Mouse (Mus musculus): ENCODE data around the gene Ngb. TPM values are rescaled to one million over a fixed set of nuclear protein-coding genes. Genes with fewer than 3 reads are reported as not detected.
A peak's percentile ranks its signal among the peaks of the same experiment; 100 is the strongest.

The Ngb gene
- polyA plus RNA-seq, 1 experiment from 2014 or later = not detected

GRCm38 (mm10) chr12:87107357-87107977 is 5.1 kb upstream of the Ngb start:
- Histone ChIP-seq H3K9ac (ENCODE audit: low read depth, low read length) (no peak overlapping the region), H3K36me3 (ENCODE audit: control insufficient read depth, insufficient read depth) (no peaks in the 10 kb centered on the region), H3K9me3 (replicated peaks; ENCODE audit: control insufficient read depth, low read length) (no peaks in the 10 kb centered on the region), H3K4me1 (ENCODE audit: control insufficient read depth, low read depth, low read length) (no peaks in the 10 kb centered on the region), H3K27me3 (ENCODE audit: control insufficient read depth, insufficient read depth, low read depth, low read length) (peaks cover 1% of the 10 kb centered on the region), H3K4me3 (ENCODE audit: low read depth, low read length) (no peak overlapping the region), H3K4me2 (ENCODE audit: low read depth, low read length) (no peak overlapping the region), H3K27ac (ENCODE audit: low read length) (no peak overlapping the region)
- ATAC-seq (ENCODE audit: low read depth) = no peak
- WGBS (ENCODE audit: insufficient replicate concordance) = 38% methylated on average over 3 of the region's 3 CpGs

DNA sequence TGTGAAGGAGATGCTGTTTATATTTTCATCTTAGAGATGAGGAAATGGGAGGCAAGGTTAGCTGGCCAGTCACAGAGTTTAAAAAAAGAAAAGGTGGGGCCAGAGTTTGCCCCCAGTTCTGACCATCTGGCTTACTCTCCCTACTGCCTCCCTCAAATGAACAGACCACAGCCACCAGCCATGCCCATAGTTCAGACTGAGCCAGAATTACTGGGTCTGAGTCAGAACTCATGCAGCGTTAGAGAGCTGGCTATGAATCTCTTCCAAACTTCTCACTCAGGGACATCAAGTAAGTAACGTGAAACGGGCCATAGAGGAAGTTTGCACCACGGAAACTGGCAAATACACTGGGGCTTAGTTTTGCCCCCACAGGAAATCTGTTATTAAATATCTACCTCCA is 2.5 kb upstream of the Ngb start:
- Histone ChIP-seq H3K4me2 (ENCODE audit: low read depth, low read length) (no peak overlapping the region), H3K27ac (ENCODE audit: low read length) (no peak overlapping the region), H3K9me3 (replicated peaks; ENCODE audit: control insufficient read depth, low read length) (no peaks in the 10 kb centered on the region), H3K4me1 (ENCODE audit: control insufficient read depth, low read depth, low read length) (no peaks in the 10 kb centered on the region), H3K9ac (ENCODE audit: low read depth, low read length) (no peak overlapping the region), H3K36me3 (ENCODE audit: control insufficient read depth, insufficient read depth) (no peaks in the 10 kb centered on the region), H3K4me3 (ENCODE audit: low read depth, low read length) (no peak overlapping the region), H3K27me3 (ENCODE audit: control insufficient read depth, insufficient read depth, low read depth, low read length) (peaks cover 14% of the 10 kb centered on the region)
- 39% methylated on average over 4 of the region's 4 CpGs for WGBS (ENCODE audit: insufficient replicate concordance)
- no peak for ATAC-seq (ENCODE audit: low read depth)

DNA sequence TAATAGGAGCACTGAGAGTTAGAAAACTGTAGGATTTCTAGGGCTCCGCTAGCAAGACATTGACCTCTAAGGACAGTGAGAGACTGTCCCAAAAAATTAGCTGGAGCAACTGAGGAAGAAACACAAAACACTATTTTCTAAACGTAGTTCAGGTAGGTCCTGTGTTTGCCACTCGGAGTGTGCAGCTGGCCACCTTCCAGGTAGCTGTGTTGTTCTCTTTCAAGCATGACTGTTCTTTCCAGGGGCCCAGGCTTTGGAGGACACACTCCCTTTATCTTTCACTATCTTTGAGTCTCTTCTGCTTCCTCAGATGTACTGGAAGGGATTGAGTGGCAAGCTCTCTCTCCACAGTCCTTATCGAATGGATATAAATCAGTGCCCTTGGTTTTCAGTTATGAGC is 1.1 kb upstream of the Ngb start:
- Histone ChIP-seq H3K4me3 (ENCODE audit: low read depth, low read length) (no peak overlapping the region), H3K4me1 (ENCODE audit: control insufficient read depth, low read depth, low read length) (no peaks in the 10 kb centered on the region), H3K9ac (ENCODE audit: low read depth, low read length) (no peak overlapping the region), H3K27me3 (ENCODE audit: control insufficient read depth, insufficient read depth, low read depth, low read length) (peaks cover 14% of the 10 kb centered on the region), H3K4me2 (ENCODE audit: low read depth, low read length) (no peak overlapping the region), H3K9me3 (replicated peaks; ENCODE audit: control insufficient read depth, low read length) (no peaks in the 10 kb centered on the region), H3K36me3 (ENCODE audit: control insufficient read depth, insufficient read depth) (no peaks in the 10 kb centered on the region), H3K27ac (ENCODE audit: low read length) (no peak overlapping the region)
- no peak for ATAC-seq (ENCODE audit: low read depth)
- WGBS (ENCODE audit: insufficient replicate concordance) = 72% methylated on average over 4 of the region's 4 CpGs

DNA sequence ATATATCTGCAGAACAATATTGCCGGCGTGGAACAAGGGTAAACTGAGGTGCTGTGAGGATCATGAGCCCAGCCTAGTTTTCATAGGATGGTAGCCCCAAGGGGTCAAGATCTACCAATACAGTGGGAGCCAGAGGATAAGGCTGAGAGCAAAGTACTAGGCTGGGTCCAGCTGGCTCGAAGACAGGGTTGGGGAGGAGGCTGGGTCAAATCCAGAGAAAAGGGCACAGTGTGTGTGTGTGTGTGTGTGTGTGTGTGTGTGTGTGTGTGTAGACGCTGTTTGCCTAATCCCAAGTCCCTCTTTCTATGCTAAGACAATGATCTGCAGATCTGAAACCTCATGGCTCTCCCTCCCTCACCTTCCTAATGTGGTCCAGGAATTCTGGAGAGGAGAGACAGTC is 2.0 kb downstream of the Ngb start:
- H3K9ac ChIP-seq (ENCODE audit: low read depth, low read length) = no peak overlapping the region
- no peaks in the 10 kb centered on the region for H3K9me3 ChIP-seq (replicated peaks; ENCODE audit: control insufficient read depth, low read length)
- no peaks in the 10 kb centered on the region for H3K36me3 ChIP-seq (ENCODE audit: control insufficient read depth, insufficient read depth)
- H3K4me3 ChIP-seq (ENCODE audit: low read depth, low read length) = no peak overlapping the region
- no peak for ATAC-seq (ENCODE audit: low read depth)
- no peak overlapping the region for H3K4me2 ChIP-seq (ENCODE audit: low read depth, low read length)
- WGBS (ENCODE audit: insufficient replicate concordance) = 56% methylated on average over 4 of the region's 4 CpGs
- H3K4me1 ChIP-seq (ENCODE audit: control insufficient read depth, low read depth, low read length) = no peaks in the 10 kb centered on the region
- H3K27me3 ChIP-seq (ENCODE audit: control insufficient read depth, insufficient read depth, low read depth, low read length) = peaks cover 14% of the 10 kb centered on the region
- no peak overlapping the region for H3K27ac ChIP-seq (ENCODE audit: low read length)

DNA sequence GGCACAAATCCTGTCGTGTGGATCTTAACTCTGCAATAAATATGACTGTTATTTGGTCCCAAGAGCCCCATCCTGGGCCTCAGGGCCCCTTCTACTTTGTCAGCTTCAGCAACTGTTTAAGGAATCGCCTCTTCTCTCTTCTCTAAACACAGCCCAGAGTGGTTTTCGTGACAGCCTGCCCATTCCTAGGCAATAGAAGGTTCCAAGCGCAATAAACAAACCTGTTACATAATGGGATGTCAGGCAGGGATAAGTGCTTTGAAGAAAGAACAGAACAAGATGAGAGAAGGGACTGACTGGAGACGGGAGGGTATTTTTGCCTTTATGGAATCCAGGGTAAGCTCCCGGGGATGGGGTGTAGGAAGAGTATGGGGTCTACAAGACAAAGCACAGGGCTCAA is 8.7 kb downstream of the Ngb start:
- no peaks in the 10 kb centered on the region for H3K4me1 ChIP-seq (ENCODE audit: control insufficient read depth, low read depth, low read length)
- ATAC-seq (ENCODE audit: low read depth) = no peak
- H3K27ac ChIP-seq (ENCODE audit: low read length) = no peak overlapping the region
- no peaks in the 10 kb centered on the region for H3K9me3 ChIP-seq (replicated peaks; ENCODE audit: control insufficient read depth, low read length)
- no peaks in the 10 kb centered on the region for H3K36me3 ChIP-seq (ENCODE audit: control insufficient read depth, insufficient read depth)
- H3K9ac ChIP-seq (ENCODE audit: low read depth, low read length) = no peak overlapping the region
- no peaks in the 10 kb centered on the region for H3K27me3 ChIP-seq (ENCODE audit: control insufficient read depth, insufficient read depth, low read depth, low read length)
- no peak overlapping the region for H3K4me3 ChIP-seq (ENCODE audit: low read depth, low read length)
- H3K4me2 ChIP-seq (ENCODE audit: low read depth, low read length) = no peak overlapping the region
- WGBS (ENCODE audit: insufficient replicate concordance) = 48% methylated on average over 6 of the region's 6 CpGs

- no peak for ATAC-seq (ENCODE audit: low read depth)
- H3K36me3 ChIP-seq (ENCODE audit: control insufficient read depth, insufficient read depth) = no peaks in the 10 kb centered on the region
- H3K9ac ChIP-seq (ENCODE audit: low read depth, low read length) = no peak overlapping the region
- H3K4me3 ChIP-seq (ENCODE audit: low read depth, low read length) = no peak overlapping the region
- H3K9me3 ChIP-seq (replicated peaks; ENCODE audit: control insufficient read depth, low read length) = no peaks in the 10 kb centered on the region
- H3K4me2 ChIP-seq (ENCODE audit: low read depth, low read length) = no peak overlapping the region
- no peaks in the 10 kb centered on the region for H3K4me1 ChIP-seq (ENCODE audit: control insufficient read depth, low read depth, low read length)
- no peaks in the 10 kb centered on the region for H3K27me3 ChIP-seq (ENCODE audit: control insufficient read depth, insufficient read depth, low read depth, low read length)
- WGBS (ENCODE audit: insufficient replicate concordance) = 60% methylated on average over 4 of the region's 4 CpGs
- no peak overlapping the region for H3K27ac ChIP-seq (ENCODE audit: low read length)
Measured at GRCm38 (mm10) chr12:87093249-87093648, 9.1 kb downstream of the Ngb start.

DNA sequence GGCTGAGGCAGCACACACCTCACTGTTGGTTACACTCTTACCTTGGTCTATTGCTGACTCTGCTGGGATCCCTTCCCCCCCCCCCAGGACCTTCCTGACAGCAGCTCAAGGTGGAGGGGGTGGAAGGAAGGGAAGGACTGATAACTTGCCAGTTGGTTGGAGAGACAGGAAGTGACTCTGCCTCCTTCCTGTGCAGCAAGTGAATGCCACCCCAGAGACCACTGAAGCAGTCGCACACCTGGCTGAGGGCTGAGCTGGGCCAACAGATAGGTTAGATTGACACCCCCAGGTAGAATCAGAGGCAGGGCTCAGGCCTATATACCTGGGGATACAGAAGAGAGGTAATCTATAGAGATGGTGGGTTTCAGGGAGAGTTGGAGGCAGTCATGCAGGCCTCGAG is 10.4 kb downstream of the Ngb start:
- no peaks in the 10 kb centered on the region for H3K36me3 ChIP-seq (ENCODE audit: control insufficient read depth, insufficient read depth)
- no peak for ATAC-seq (ENCODE audit: low read depth)
- no peaks in the 10 kb centered on the region for H3K4me1 ChIP-seq (ENCODE audit: control insufficient read depth, low read depth, low read length)
- H3K4me2 ChIP-seq (ENCODE audit: low read depth, low read length) = no peak overlapping the region
- no peaks in the 10 kb centered on the region for H3K27me3 ChIP-seq (ENCODE audit: control insufficient read depth, insufficient read depth, low read depth, low read length)
- H3K9me3 ChIP-seq (replicated peaks; ENCODE audit: control insufficient read depth, low read length) = no peaks in the 10 kb centered on the region
- no peak overlapping the region for H3K4me3 ChIP-seq (ENCODE audit: low read depth, low read length)
- 41% methylated on average over 2 of the region's 2 CpGs for WGBS (ENCODE audit: insufficient replicate concordance)
- H3K9ac ChIP-seq (ENCODE audit: low read depth, low read length) = no peak overlapping the region
- no peak overlapping the region for H3K27ac ChIP-seq (ENCODE audit: low read length)

GRCm38 (mm10) chr12:87089701-87090100 is 12.6 kb downstream of the Ngb start:
- Histone ChIP-seq H3K9me3 (replicated peaks; ENCODE audit: control insufficient read depth, low read length) (no peaks in the 10 kb centered on the region), H3K4me2 (ENCODE audit: low read depth, low read length) (no peak overlapping the region), H3K9ac (ENCODE audit: low read depth, low read length) (no peak overlapping the region), H3K27me3 (ENCODE audit: control insufficient read depth, insufficient read depth, low read depth, low read length) (no peaks in the 10 kb centered on the region), H3K4me3 (ENCODE audit: low read depth, low read length) (no peak overlapping the region), H3K27ac (ENCODE audit: low read length) (no peak overlapping the region), H3K36me3 (ENCODE audit: control insufficient read depth, insufficient read depth) (no peaks in the 10 kb centered on the region), H3K4me1 (ENCODE audit: control insufficient read depth, low read depth, low read length) (no peaks in the 10 kb centered on the region)
- WGBS (ENCODE audit: insufficient replicate concordance) = 46% methylated on average over 2 of the region's 2 CpGs
- 0 out of 2 replicates have a peak, but pooled peaks have one; percentile 32 for ATAC-seq (ENCODE audit: low read depth)

GRCm38 (mm10) chr12:87089255-87089654 is 13.1 kb downstream of the Ngb start:
- Histone ChIP-seq H3K4me3 (ENCODE audit: low read depth, low read length) (no peak overlapping the region), H3K9me3 (replicated peaks; ENCODE audit: control insufficient read depth, low read length) (no peaks in the 10 kb centered on the region), H3K27me3 (ENCODE audit: control insufficient read depth, insufficient read depth, low read depth, low read length) (no peaks in the 10 kb centered on the region), H3K27ac (ENCODE audit: low read length) (no peak overlapping the region), H3K36me3 (ENCODE audit: control insufficient read depth, insufficient read depth) (no peaks in the 10 kb centered on the region), H3K4me1 (ENCODE audit: control insufficient read depth, low read depth, low read length) (no peaks in the 10 kb centered on the region), H3K9ac (ENCODE audit: low read depth, low read length) (no peak overlapping the region), H3K4me2 (ENCODE audit: low read depth, low read length) (no peak overlapping the region)
- 61% methylated on average over 4 of the region's 4 CpGs for WGBS (ENCODE audit: insufficient replicate concordance)
- ATAC-seq (ENCODE audit: low read depth) = no peak

Measured in liver, embryonic 16.5 days (tissue).